Comparison of ENCODE assay signal across 9 mouse cellular contexts in the genomic region with DNA sequence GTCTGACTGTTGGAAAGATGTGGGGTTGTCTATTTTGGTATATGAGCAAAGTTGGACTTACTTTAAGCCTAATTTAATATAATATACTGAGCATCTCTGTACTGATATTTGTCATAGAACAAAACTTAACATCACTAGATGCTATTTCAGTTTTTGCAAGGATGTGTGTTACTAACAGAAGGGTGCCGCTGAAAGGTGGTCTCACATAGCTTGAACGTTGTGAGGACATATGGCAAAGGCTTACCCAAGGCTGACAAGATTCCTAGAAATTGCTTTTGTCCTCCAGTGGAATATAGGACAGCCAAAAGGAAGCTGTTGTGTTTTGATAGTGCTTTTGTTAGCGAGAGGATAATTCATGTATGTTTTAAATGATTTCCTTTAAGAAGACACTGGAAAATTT. TPM values are rescaled to one million over a fixed set of nuclear protein-coding genes. Genes with fewer than 3 reads are reported as not detected.
A peak's percentile ranks its signal among the peaks of the same experiment; 100 is the strongest.
DNase-seq lines count a peak whose midpoint lies in the region; ATAC-seq and TF ChIP-seq lines count a peak whose summit lies in the region.
"Had no signal": no experiment of that assay in that cellular context is flagged by ENCODE, and none has a peak within 500 bp of the region (broad histone marks: within the 10 kb centered on the region; RNA-seq: fewer than 3 reads in every experiment).

No protein-coding gene starts in this region.

- H3K27ac ChIP-seq in heart, embryonic 11.5 days (ENCODE audit: low read depth, low read length): no peak overlapping the region
- H3K27ac ChIP-seq in testis, adult 2 months (ENCODE audit: control insufficient read depth, insufficient read depth, low read depth, low read length): no peak overlapping the region
- no peak overlapping the region for H3K27ac ChIP-seq in intestine, embryonic 16.5 days (ENCODE audit: low read length)
- no peak overlapping the region for H3K27ac ChIP-seq in thymus, adult 2 months (ENCODE audit: control insufficient read depth, insufficient read depth, low read length)

- no peaks in the 10 kb centered on the region for H3K27me3 ChIP-seq in heart, embryonic 11.5 days (ENCODE audit: control insufficient read depth, insufficient read depth, low read length)
- H3K27me3 ChIP-seq in testis, adult 2 months (ENCODE audit: control insufficient read depth, insufficient read depth, low read length): no peaks in the 10 kb centered on the region; the same call in 1 of the 2 replicates
- no peaks in the 10 kb centered on the region for H3K27me3 ChIP-seq in intestine, embryonic 16.5 days (replicated peaks; ENCODE audit: control insufficient read depth, insufficient read depth, low read length)
- H3K27me3 ChIP-seq in thymus, adult 2 months (ENCODE audit: control insufficient read depth, insufficient read depth, low read length): peaks cover 11% of the 10 kb centered on the region; the same call in 1 of the 2 replicates

- peak overlapping the region; percentile 18; the same call in 1 of the 2 replicates for H3K4me3 ChIP-seq in heart, embryonic 11.5 days (ENCODE audit: low read depth, low read length)
- H3K4me3 ChIP-seq in testis, adult 2 months (ENCODE audit: control insufficient read depth, low read depth, low read length): peak overlapping the region; percentile 51; the same call in 1 of the 2 replicates
- no peak overlapping the region for H3K4me3 ChIP-seq in intestine, embryonic 16.5 days (ENCODE audit: low read length)
- H3K4me3 ChIP-seq in thymus, adult 2 months (ENCODE audit: control insufficient read depth, insufficient read depth, low read length): no peak overlapping the region

- no peak for ATAC-seq in heart, embryonic 11.5 days (replicated peaks; ENCODE audit: insufficient number of reproducible peaks, low FRiP score, low TSS enrichment)
- no peak for ATAC-seq in intestine, embryonic 16.5 days

- WGBS in heart, embryonic 11.5 days (ENCODE audit: insufficient replicate concordance): 54% methylated on average over 3 of the region's 3 CpGs
- WGBS in intestine, embryonic 16.5 days: 63% methylated on average over 3 of the region's 3 CpGs
- WGBS in thymus, adult 2 months: 91% methylated on average over 3 of the region's 3 CpGs

- no peak for TF ChIP-seq CTCF in testis, adult 2 months (IDR thresholded peaks at IDR 0.05; ENCODE audit: control insufficient read depth, insufficient read depth, insufficient replicate concordance, low read depth, low read length)
- TF ChIP-seq CTCF in thymus, adult 2 months (IDR thresholded peaks at IDR 0.05; ENCODE audit: borderline replicate concordance, control insufficient read depth, extremely low read depth, insufficient read depth, low read length, poor library complexity): no peak

- no peak for DNase-seq in heart, adult 9 months (ENCODE audit: low spot score in 2 of 2)
- DNase-seq in testis, postnatal 14 days (ENCODE audit: low spot score): no peak
- DNase-seq in MN1 (ENCODE audit: low spot score): no peak
- DNase-seq in thymus, adult 2 months: no peak
- DNase-seq in right cerebral cortex, postnatal 25 days: no peak
- DNase-seq: cerebellum, adult 8-10 months had no signal

- no peaks in the 10 kb centered on the region for H3K9me3 ChIP-seq in heart, embryonic 11.5 days (replicated peaks; ENCODE audit: control insufficient read depth, low read length)
- no peaks in the 10 kb centered on the region for H3K9me3 ChIP-seq in intestine, embryonic 16.5 days (ENCODE audit: control insufficient read depth, low read length)

- H3K9ac ChIP-seq in heart, embryonic 11.5 days (ENCODE audit: low read depth, low read length): no peak overlapping the region
- H3K9ac ChIP-seq in intestine, embryonic 16.5 days (ENCODE audit: low read depth, low read length): no peak overlapping the region

- H3K4me2 ChIP-seq in heart, embryonic 11.5 days: peak overlapping the region; percentile 51
- peak overlapping the region; percentile 31; the same call in 1 of the 2 replicates for H3K4me2 ChIP-seq in intestine, embryonic 16.5 days (ENCODE audit: low read depth, low read length)

- H3K4me1 ChIP-seq in heart, embryonic 11.5 days (ENCODE audit: control insufficient read depth, insufficient read depth, low read length): peaks cover 21% of the 10 kb centered on the region
- 0 out of 2 replicates have a peak, but pooled peaks cover 2% of the 10 kb centered on the region for H3K4me1 ChIP-seq in testis, adult 2 months (ENCODE audit: control insufficient read depth, insufficient read depth, low read length)
- H3K4me1 ChIP-seq in intestine, embryonic 16.5 days (ENCODE audit: control insufficient read depth, insufficient read depth, low read length): peaks cover 19% of the 10 kb centered on the region
- H3K4me1 ChIP-seq in thymus, adult 2 months (replicated peaks; ENCODE audit: control insufficient read depth, insufficient read depth, low read length): peaks cover 13% of the 10 kb centered on the region

- TF ChIP-seq POLR2A in testis, adult 2 months (IDR thresholded peaks at IDR 0.05; ENCODE audit: control insufficient read depth, low read depth, low read length): no peak
- TF ChIP-seq POLR2A in thymus, adult 2 months (IDR thresholded peaks at IDR 0.05; ENCODE audit: control insufficient read depth, extremely low read depth, insufficient read depth, low read length, poor library complexity): no peak

- no peaks in the 10 kb centered on the region for H3K36me3 ChIP-seq in heart, embryonic 11.5 days (ENCODE audit: control insufficient read depth, insufficient read depth, low read length)
- no peaks in the 10 kb centered on the region for H3K36me3 ChIP-seq in testis, adult 2 months (ENCODE audit: control insufficient read depth, insufficient read depth, low read length)
- H3K36me3 ChIP-seq in intestine, embryonic 16.5 days (ENCODE audit: control insufficient read depth, insufficient read depth, low read length): no peaks in the 10 kb centered on the region
- no peaks in the 10 kb centered on the region for H3K36me3 ChIP-seq in thymus, adult 2 months (ENCODE audit: control insufficient read depth, insufficient read depth, low read length)

RNA-seq across cellular contexts. Expression of a gene that starts 3.8 kb away (rescaled TPM):
- polyA plus RNA-seq in heart, embryonic 11.5 days (2014; fragmentation: Nextera tagmentation; extraction: Ambion mirVana): 4.0 and 4.5 TPM in 2 replicates
- 59.6 and 64.5 TPM in 2 replicates for polyA plus RNA-seq in testis, adult 2 months (2012; rRNA removed)
- 2.7 and 2.9 TPM in 2 replicates for polyA plus RNA-seq in intestine, embryonic 16.5 days (2015; fragmentation: Nextera tagmentation; extraction: Ambion mirVana)
- polyA plus RNA-seq in thymus, adult 2 months (2012; rRNA removed): 7.0 and 7.9 TPM in 2 replicates

Comparison
In these comparisons a context has a peak if more than half of its experiments do, and no peak if none do; other contexts are left out.
1. H3K4me3 ChIP-seq: peak in heart, embryonic 11.5 days (single experiment) and testis, adult 2 months (single experiment); none in intestine, embryonic 16.5 days (single experiment) and thymus, adult 2 months (single experiment).